Comparison of ENCODE assay signal across 18 mouse cellular contexts in the genomic region with DNA sequence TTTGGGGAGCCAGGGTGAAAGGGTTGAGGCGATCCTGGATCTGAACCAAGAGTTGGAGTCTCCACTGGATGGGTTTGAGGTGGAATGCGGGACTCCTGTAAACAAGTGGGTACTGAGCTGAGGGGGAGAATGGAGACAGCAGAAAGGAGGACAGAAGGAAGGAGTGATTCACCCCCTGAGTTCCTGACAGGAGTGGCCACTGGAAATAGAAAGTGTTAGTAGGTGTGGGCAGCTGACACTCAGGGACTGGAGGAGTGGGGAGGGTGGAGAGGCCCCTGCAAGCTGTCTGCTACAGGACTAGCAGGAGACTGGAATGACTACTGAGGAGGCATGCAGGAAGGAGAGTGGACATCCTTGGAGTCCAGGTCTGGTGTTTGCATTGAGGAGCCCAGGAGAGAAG.
DNase-seq lines count a peak whose midpoint lies in the region; ATAC-seq lines count a peak whose summit lies in the region.
"Had no signal": no experiment of that assay in that cellular context is flagged by ENCODE, and none has a peak within 500 bp of the region (broad histone marks: within the 10 kb centered on the region; RNA-seq: fewer than 3 reads in every experiment).

No protein-coding gene starts in this region.

- intact Hi-C loops in left cerebral cortex, postnatal 10 days (cut with DNase I) = no loop called here

- ATAC-seq in frontal cortex, adult (ENCODE audit: low TSS enrichment) = peak; percentile 98
- ATAC-seq: CD4-positive, CD25-positive, alpha-beta regulatory T cell, adult 4 months; forebrain, embryonic 16.5 days had no signal

- no peak for DNase-seq in frontal cortex, postnatal 10 days (ENCODE audit: low spot score in 2 of 2)
- DNase-seq in left cerebral cortex, adult 9 months (ENCODE audit: low spot score in 2 of 2) = peak; percentile 15 to 21
- DNase-seq in left cerebral cortex, postnatal 10 days (ENCODE audit: extremely low spot score in 1 of 2, low spot score in 2 of 2) = no peak
- DNase-seq in right cerebral cortex, adult 2 months (ENCODE audit: low spot score in 2 of 2) = peak; percentile 10 to 42
- DNase-seq in right cerebral cortex, postnatal 14 days = no peak
- DNase-seq in layer of hippocampus, postnatal 14 days (ENCODE audit: low spot score in 2 of 2) = no peak
- DNase-seq: adrenal gland, postnatal 10 days; B cell, adult 2 months; cerebellum, adult 11-12 months; cerebellum, adult 9-10 months; cerebellum, postnatal 25 days; gastrocnemius, postnatal 10 days; heart, adult 18-20 months; heart, postnatal 10 days; heart, postnatal 4 days had no signal

Comparison
In these comparisons a context has a peak if more than half of its experiments do, and no peak if none do; other contexts are left out.
1. DNase-seq: peak in left cerebral cortex, adult 9 months (2 of 2) and right cerebral cortex, adult 2 months (2 of 2); none in frontal cortex, postnatal 10 days (0 of 2), left cerebral cortex, postnatal 10 days (0 of 2), right cerebral cortex, postnatal 14 days (single experiment) and layer of hippocampus, postnatal 14 days (0 of 2).